In the genomic region with DNA sequence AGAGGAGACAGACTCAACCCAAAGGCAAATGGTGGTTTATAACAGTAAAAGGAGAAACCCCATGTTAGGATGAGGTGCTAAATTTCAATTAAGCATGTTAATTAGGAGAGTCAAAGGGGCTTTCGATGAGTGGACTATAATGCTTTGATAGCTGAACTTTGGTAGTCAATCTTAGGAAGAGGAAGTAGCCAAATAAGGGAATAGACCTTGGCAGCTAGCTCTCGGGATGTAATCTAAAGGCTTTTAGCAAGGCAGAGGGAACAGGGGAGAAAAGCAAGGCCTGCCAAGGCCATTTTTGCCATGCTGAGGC, we compare ENCODE assay signal across 12 mouse cellular contexts.
"Had no signal": no experiment of that assay in that cellular context is flagged by ENCODE, and none has a peak within 500 bp of the region (broad histone marks: within the 10 kb centered on the region; RNA-seq: fewer than 3 reads in every experiment).

No protein-coding gene starts in this region.

- DNase-seq: left cerebral cortex, postnatal 4 days; liver; liver, embryonic 13.5 days; liver, postnatal 0 days; lung, adult 18-20 months; lung, adult 2 months; lung, embryonic 14.5 days; lung, postnatal 10 days; lung, postnatal 14 days; lung, postnatal 36 days; lung, postnatal 4 days; midbrain, embryonic 14.5 days had no signal
